Mouse (Mus musculus) neural tube, embryonic 11.5 days (tissue): ENCODE measurements at regions not wholly inside any gene's neighbourhood (a gene's known extent, or its start where the extent isn't known, plus 50 kb on each side); places are given as distances from the start of the nearest gene placed in this dataset.

Experiments used
- ATAC-seq: fragments of 200-750 bp; cut with Nextera tagmentation; 2 replicates; pipeline ENCODE4 v1.8.0; 2017; ENCODE audit warnings: moderate number of reproducible peaks, mild to moderate bottlenecking, moderate TSS enrichment, moderate library complexity; ENCODE audit not compliant: insufficient read depth, low FRiP score, low TSS enrichment
- DNase-seq: peaks from one replicate; pipeline ENCODE4 v3.0.0-alpha.2; 2015; ENCODE audit warnings: low spot score
- H3K27ac ChIP-seq: fragments of 300-500 bp; sonication (generic); 2 replicates; pipeline ENCODE4 v1.5.1; 2014; ENCODE audit warnings: low read depth, mild to moderate bottlenecking, low read length
- H3K27me3 ChIP-seq: fragments of 300-500 bp; sonication (generic); 2 replicates; pipeline ENCODE4 v1.6.1; 2014; ENCODE audit warnings: mild to moderate bottlenecking, low read length, mixed read lengths; ENCODE audit not compliant: control insufficient read depth, insufficient read depth
- H3K36me3 ChIP-seq: fragments of 300-500 bp; sonication (generic); 2 replicates; pipeline ENCODE4 v1.6.1; 2014; ENCODE audit warnings: mild to moderate bottlenecking, low read length, moderate library complexity, mixed read lengths; ENCODE audit not compliant: control insufficient read depth, insufficient read depth
- H3K4me1 ChIP-seq: fragments of 300-500 bp; sonication (generic); 2 replicates; pipeline ENCODE4 v1.6.1; 2014; ENCODE audit warnings: low read length, mixed read lengths; ENCODE audit not compliant: control insufficient read depth, insufficient read depth
- H3K4me2 ChIP-seq: fragments of 300-500 bp; sonication (generic); 2 replicates; pipeline ENCODE4 v1.6.1; 2014; ENCODE audit warnings: low read depth, mild to moderate bottlenecking, moderate library complexity
- H3K4me3 ChIP-seq: fragments of 300-500 bp; sonication (generic); 2 replicates; pipeline ENCODE4 v1.5.1; 2014; ENCODE audit warnings: low read depth, low read length
- H3K9ac ChIP-seq: fragments of 300-500 bp; sonication (generic); 2 replicates; pipeline ENCODE4 v1.6.1; 2014; ENCODE audit warnings: mild to moderate bottlenecking, low read length
- H3K9me3 ChIP-seq: fragments of 300-500 bp; sonication (generic); 2 replicates; pipeline ENCODE4 v1.6.1; 2016; ENCODE audit warnings: low read length; ENCODE audit not compliant: control insufficient read depth
- WGBS: fragments of 180-500 bp; shearing (Covaris S2); extraction: QIAGEN DNeasy Blood & Tissue Kit; methylation state at CpG from one replicate; pipeline ENCODE4 v1.1.7; 2014; 5-methylcytosine and 5-hydroxymethylcytosine counted together

- ATAC-seq (no peak), DNase-seq (no peak)
- WGBS, result 72% methylated on average over 12 of the region's 12 CpGs
- Histone ChIP-seq H3K27me3 (no peaks in the 10 kb centered on the region), H3K4me2 (no peak overlapping the region), H3K4me3 (no peak overlapping the region), H3K4me1 (0 out of 2 replicates have a peak, but pooled peaks cover 2% of the 10 kb centered on the region), H3K36me3 (no peaks in the 10 kb centered on the region), H3K9me3 (no peaks in the 10 kb centered on the region), H3K27ac (no peak overlapping the region), H3K9ac (no peak overlapping the region)
Measured at GRCm38 (mm10) chr3:37962043-37962810, 237.9 kb upstream of the Gm5148 start.

- Histone ChIP-seq H3K4me2 (no peak overlapping the region), H3K27me3 (no peaks in the 10 kb centered on the region), H3K4me3 (no peak overlapping the region), H3K9ac (no peak overlapping the region), H3K9me3 (no peaks in the 10 kb centered on the region), H3K36me3 (no peaks in the 10 kb centered on the region), H3K27ac (no peak overlapping the region), H3K4me1 (no peaks in the 10 kb centered on the region)
- ATAC-seq (no peak), DNase-seq (no peak)
- WGBS, result 56% methylated on average over 6 of the region's 6 CpGs
Measured at GRCm38 (mm10) chr3:37958361-37958978, 234.2 kb upstream of the Gm5148 start.

GRCm38 (mm10) chr3:37956543-37956942 lies 232.3 kb upstream of the Gm5148 start:
- Histone ChIP-seq H3K27ac (no peak overlapping the region), H3K27me3 (no peaks in the 10 kb centered on the region), H3K9me3 (no peaks in the 10 kb centered on the region), H3K4me3 (no peak overlapping the region), H3K4me2 (no peak overlapping the region), H3K4me1 (no peaks in the 10 kb centered on the region), H3K9ac (no peak overlapping the region), H3K36me3 (no peaks in the 10 kb centered on the region)
- WGBS, result 89% methylated on average over 6 of the region's 6 CpGs
- no peak for ATAC-seq
- DNase-seq, result no peak

GRCm38 (mm10) chr3:37952891-37953290 lies 228.6 kb upstream of the Gm5148 start:
- no peak for ATAC-seq
- Histone ChIP-seq H3K4me3 (no peak overlapping the region), H3K4me2 (no peak overlapping the region), H3K4me1 (no peaks in the 10 kb centered on the region), H3K27me3 (no peaks in the 10 kb centered on the region), H3K9me3 (no peaks in the 10 kb centered on the region), H3K27ac (no peak overlapping the region), H3K9ac (no peak overlapping the region), H3K36me3 (no peaks in the 10 kb centered on the region)
- DNase-seq, result peak; percentile 17
- WGBS, result 77% methylated on average over 3 of the region's 3 CpGs

GRCm38 (mm10) chr3:37952251-37952650 lies 228.0 kb upstream of the Gm5148 start:
- ATAC-seq (no peak), DNase-seq (no peak)
- H3K9me3 ChIP-seq, result no peaks in the 10 kb centered on the region

GRCm38 (mm10) chr3:37943661-37944060 lies 219.4 kb upstream of the Gm5148 start:
- Histone ChIP-seq H3K9ac (no peak overlapping the region), H3K27me3 (no peaks in the 10 kb centered on the region), H3K4me1 (no peaks in the 10 kb centered on the region), H3K36me3 (no peaks in the 10 kb centered on the region), H3K4me2 (no peak overlapping the region), H3K27ac (no peak overlapping the region), H3K9me3 (no peaks in the 10 kb centered on the region), H3K4me3 (no peak overlapping the region)
- no peak for ATAC-seq
- DNase-seq, result no peak

More at GRCm38 (mm10) chr3:37952251-37952650, 228.0 kb upstream of the Gm5148 start:
- no peak overlapping the region for H3K4me3 ChIP-seq
- H3K9ac ChIP-seq, result no peak overlapping the region
- no peaks in the 10 kb centered on the region for H3K27me3 ChIP-seq
- no peak overlapping the region for H3K4me2 ChIP-seq
- H3K4me1 ChIP-seq, result no peaks in the 10 kb centered on the region
- no peaks in the 10 kb centered on the region for H3K36me3 ChIP-seq
- no peak overlapping the region for H3K27ac ChIP-seq

GRCm38 (mm10) chr3:37940016-37940415 lies 215.7 kb upstream of the Gm5148 start:
- no peak for DNase-seq
- no peak for ATAC-seq
- Histone ChIP-seq H3K4me2 (no peak overlapping the region), H3K4me1 (peaks cover 5% of the 10 kb centered on the region; the same call in 1 of the 2 replicates), H3K9me3 (no peaks in the 10 kb centered on the region), H3K4me3 (no peak overlapping the region), H3K27me3 (no peaks in the 10 kb centered on the region), H3K9ac (no peak overlapping the region), H3K36me3 (no peaks in the 10 kb centered on the region), H3K27ac (no peak overlapping the region)
- 91% methylated on average over 3 of the region's 3 CpGs for WGBS

GRCm38 (mm10) chr3:37938870-37939269 lies 214.6 kb upstream of the Gm5148 start:
- Histone ChIP-seq H3K27me3 (no peaks in the 10 kb centered on the region), H3K27ac (no peak overlapping the region), H3K9ac (no peak overlapping the region), H3K9me3 (no peaks in the 10 kb centered on the region), H3K4me1 (peaks cover 5% of the 10 kb centered on the region; the same call in 1 of the 2 replicates), H3K4me3 (no peak overlapping the region), H3K4me2 (no peak overlapping the region), H3K36me3 (no peaks in the 10 kb centered on the region)
- ATAC-seq (no peak), DNase-seq (no peak)
- 95% methylated on average over 11 of the region's 11 CpGs for WGBS

GRCm38 (mm10) chr3:37938284-37938596 lies 213.9 kb upstream of the Gm5148 start:
- ATAC-seq, result no peak
- no peaks in the 10 kb centered on the region for H3K9me3 ChIP-seq
- no peaks in the 10 kb centered on the region for H3K36me3 ChIP-seq
- 64% methylated on average over 3 of the region's 3 CpGs for WGBS
- no peak overlapping the region for H3K4me3 ChIP-seq
- no peak overlapping the region for H3K27ac ChIP-seq
- no peak overlapping the region for H3K4me2 ChIP-seq
- DNase-seq, result no peak
- H3K27me3 ChIP-seq, result no peaks in the 10 kb centered on the region
- peaks cover 5% of the 10 kb centered on the region; the same call in 1 of the 2 replicates for H3K4me1 ChIP-seq
- H3K9ac ChIP-seq, result no peak overlapping the region
